Mouse (Mus musculus): Measurements from ENCODE around the gene Gm4175.
"Not testable (repeated sequence)": the region's sequence is repeated elsewhere in the genome, so short reads cannot be mapped to it uniquely, and the experiment has no call there.

Gm4175 gene

GRCm38 (mm10) chr7:21761375-21761774 lies at the start of gene Gm4175:
Gene Gm4175 (minus strand): TSS chr7:21761475.
- in situ Hi-C loops (cut with MboI, MseI): loop anchor here (25.0 kb wide), 1 partner anchor 649 kb away; no protein-coding TSS in a partner anchor

GRCm38 (mm10) chr7:21796628-21797027 lies 35.4 kb upstream of the Gm4175 start, which contains the start of gene Gm4177:
Gene Gm4177 (minus strand): TSS chr7:21796728.
- in situ Hi-C loops (cut with MboI, MseI): not testable (repeated sequence)

Data from T-helper 2 cell (primary cell).